Comparison of ENCODE assay signal across 12 mouse cellular contexts in genomic region chr17:10620621-10621020, GRCm38 (mm10).
DNase-seq lines count a peak whose midpoint lies in the region; TF ChIP-seq lines count a peak whose summit lies in the region.
"Had no signal": no experiment of that assay in that cellular context is flagged by ENCODE, and none has a peak within 500 bp of the region (broad histone marks: within the 10 kb centered on the region; RNA-seq: fewer than 3 reads in every experiment).

No protein-coding gene starts in this region.

- TF ChIP-seq CTCF in brain, embryonic 14.5 days (IDR thresholded peaks at IDR 0.05; ENCODE audit: borderline replicate concordance, extremely low read depth, insufficient read depth, insufficient read length): no peak

- DNase-seq in heart, adult 11 months: peak; percentile 2
- no peak for DNase-seq in heart, postnatal 36 days
- peak; percentile 9 for DNase-seq in Muller cell, postnatal 12 days (ENCODE audit: inconsistent ontology term)
- DNase-seq in brain, embryonic 14.5 days (ENCODE audit: low read depth): peak; percentile 41
- no peak for DNase-seq in kidney, postnatal 10 days
- DNase-seq in kidney, postnatal 36 days: no peak
- DNase-seq: adrenal gland, adult 8-10 months; adrenal gland, postnatal 25 days; cerebellum, adult 11 months; gastrocnemius, postnatal 25 days; heart, adult 2 months; heart, postnatal 14 days had no signal

- TF ChIP-seq POLR2A in brain, embryonic 14.5 days (IDR thresholded peaks at IDR 0.05; ENCODE audit: borderline replicate concordance, extremely low read depth, insufficient read depth, insufficient read length, poor library complexity, severe bottlenecking): no peak

- intact Hi-C loops in heart, postnatal 36 days (cut with DNase I): no loop called here

Comparison
In these comparisons a context has a peak if more than half of its experiments do, and no peak if none do; other contexts are left out.
1. DNase-seq: peak in heart, adult 11 months (single experiment), Muller cell, postnatal 12 days (single experiment) and brain, embryonic 14.5 days (single experiment); none in heart, postnatal 36 days (0 of 2), kidney, postnatal 10 days (single experiment) and kidney, postnatal 36 days (0 of 2).